Mouse (Mus musculus) heart, postnatal 25 days (tissue): Measurements from ENCODE around the gene F11r. TPM values are rescaled to one million over a fixed set of nuclear protein-coding genes. Genes with fewer than 3 reads are reported as not detected.
"Not testable (repeated sequence)": the region's sequence is repeated elsewhere in the genome, so short reads cannot be mapped to it uniquely, and the experiment has no call there.

Experiments used
- DNase-seq: peaks from one replicate; pipeline ENCODE4 v3.0.0; 2022; ENCODE audit warnings: low spot score
- intact Hi-C: fragments of 180-260 bp; cut with DNase I; formaldehyde crosslinking; loops from one replicate; pipeline ENCODE4 v1.15.1; 2025
- total RNA-seq, 2 experiments: library from RNA; stranded (reverse); gene quantifications; 2 replicates each; pipeline ENCODE4 v1.2.3; 2021

Gene F11r
- total RNA-seq, 2 experiments from 2014 or later, result 37.1 to 38.9 TPM

- intact Hi-C loops, result no loop called here
- DNase-seq, result no peak
Observed at GRCm38 (mm10) chr1:171465749-171466412, 28.5 kb downstream of the F11r start.

- no peak for DNase-seq
- intact Hi-C loops, result no loop called here
Observed at GRCm38 (mm10) chr1:171466565-171466964, 29.2 kb downstream of the F11r start.

GRCm38 (mm10) chr1:171469678-171470077, 32.3 kb downstream of the F11r start:
- DNase-seq, result no peak
- intact Hi-C loops, result loop anchor here (2.0 to 10.0 kb wide), 3 partner anchors 32 to 355 kb away; partner anchors contain the start of genes Cfap126, F11r and Usf1

GRCm38 (mm10) chr1:171470371-171470871, 33.1 kb downstream of the F11r start:
- intact Hi-C loops, result loop anchor here (2.0 to 10.0 kb wide), 3 partner anchors 33 to 356 kb away; partner anchors contain the start of genes Cfap126, F11r and Usf1

GRCm38 (mm10) chr1:171470896-171471295, 33.6 kb downstream of the F11r start:
- intact Hi-C loops, result loop anchor here (2.0 to 10.0 kb wide), 3 partner anchors 34 to 356 kb away; partner anchors contain the start of genes Cfap126, F11r and Usf1
- DNase-seq, result no peak

More at GRCm38 (mm10) chr1:171470371-171470871, 33.1 kb downstream of the F11r start:
- no peak for DNase-seq

DNA sequence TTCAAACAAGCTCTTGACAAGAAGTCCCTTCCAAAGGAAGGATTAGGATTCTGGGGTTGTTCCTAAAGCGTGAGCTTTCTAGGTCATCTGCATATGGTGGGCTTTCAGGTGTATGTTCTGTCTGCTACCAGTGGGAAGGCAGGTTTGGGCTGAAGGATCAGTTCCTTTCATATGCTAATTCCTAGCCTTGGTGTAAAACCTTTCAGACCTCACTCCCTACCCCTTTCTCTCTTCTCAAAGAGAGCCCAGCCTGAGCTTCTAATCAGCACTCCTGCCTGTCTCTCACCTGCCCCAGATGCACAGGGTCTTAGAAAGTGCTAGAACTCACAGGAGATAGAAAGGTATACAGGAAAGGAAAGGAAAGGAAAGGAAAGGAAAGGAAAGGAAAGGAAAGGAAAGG, 34.1 kb downstream of the F11r start:
- DNase-seq, result no peak
- intact Hi-C loops, result loop anchor here (2.0 to 10.0 kb wide), 3 partner anchors 34 to 357 kb away; partner anchors contain the start of genes Cfap126, F11r and Usf1

GRCm38 (mm10) chr1:171471941-171472340, 34.6 kb downstream of the F11r start:
- DNase-seq, result not testable (repeated sequence)

GRCm38 (mm10) chr1:171473506-171473905, 36.2 kb downstream of the F11r start:
- intact Hi-C loops, result loop anchor here (5.0 to 10.0 kb wide), 2 partner anchors 36 to 359 kb away; partner anchors contain the start of genes Cfap126 and F11r

More at GRCm38 (mm10) chr1:171471941-171472340, 34.6 kb downstream of the F11r start:
- intact Hi-C loops, result loop anchor here (2.0 to 10.0 kb wide), 3 partner anchors 35 to 357 kb away; partner anchors contain the start of genes Cfap126, F11r and Usf1

GRCm38 (mm10) chr1:171473920-171474640, 36.7 kb downstream of the F11r start:
- intact Hi-C loops, result loop anchor here (5.0 to 10.0 kb wide), 2 partner anchors 37 to 359 kb away; partner anchors contain the start of genes Cfap126 and F11r
- no peak for DNase-seq

More at GRCm38 (mm10) chr1:171473506-171473905, 36.2 kb downstream of the F11r start:
- no peak for DNase-seq

DNA sequence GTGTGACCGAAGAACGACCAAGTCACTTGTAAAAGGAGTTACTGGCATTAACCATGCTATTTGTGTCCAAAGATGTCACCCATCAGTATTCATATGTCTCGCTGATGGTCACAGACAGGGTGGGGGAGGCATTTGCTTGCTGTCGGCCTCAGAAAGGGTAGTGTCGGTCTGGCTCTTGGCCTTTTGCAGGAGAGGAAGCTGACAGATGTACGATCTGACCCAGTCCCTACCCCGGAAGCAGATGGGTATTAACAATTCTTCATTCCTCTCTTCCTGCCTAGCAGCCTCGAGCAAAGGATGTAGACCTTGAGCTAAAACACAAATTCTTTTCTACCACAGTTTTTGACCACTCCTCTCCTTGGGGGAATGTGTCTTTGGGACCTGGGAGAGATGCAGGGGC, 39.8 kb downstream of the F11r start:
- no peak for DNase-seq
- intact Hi-C loops, result loop anchor here (10.0 kb wide), 1 partner anchor 362 kb away; the partner anchor contains the start of gene Cfap126

GRCm38 (mm10) chr1:171477758-171478545, 40.6 kb downstream of the F11r start:
- intact Hi-C loops, result loop anchor here (1.0 to 10.0 kb wide), 3 partner anchors 65 to 363 kb away; partner anchors contain the start of gene Cfap126

DNA sequence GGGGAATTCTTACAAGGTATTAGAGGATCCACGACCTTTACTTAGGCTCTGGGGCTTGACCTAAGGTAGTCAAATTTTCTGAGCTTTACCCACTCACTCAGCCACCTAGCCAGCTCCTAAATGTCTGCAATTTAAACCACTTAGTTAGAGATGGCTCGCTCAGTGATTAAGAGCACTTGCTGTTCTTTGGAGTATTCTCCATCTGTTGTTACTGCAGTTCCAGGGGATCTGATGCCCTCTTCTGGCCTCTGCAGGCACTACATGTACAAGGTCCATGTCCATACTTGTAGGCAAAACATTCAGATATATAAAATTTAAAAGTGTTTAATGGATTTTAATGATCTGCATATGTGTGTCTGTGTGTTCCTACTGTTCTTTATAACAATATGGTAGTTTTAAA, 41.6 kb downstream of the F11r start:
- DNase-seq, result no peak
- intact Hi-C loops, result loop anchor here (1.0 to 10.0 kb wide), 3 partner anchors 66 to 364 kb away; partner anchors contain the start of gene Cfap126

More at GRCm38 (mm10) chr1:171477758-171478545, 40.6 kb downstream of the F11r start:
- no peak for DNase-seq

- intact Hi-C loops, result no loop called here
- no peak for DNase-seq
Observed at GRCm38 (mm10) chr1:171494241-171494640, 56.9 kb downstream of the F11r start.

- intact Hi-C loops, result no loop called here
- no peak for DNase-seq
Observed at GRCm38 (mm10) chr1:171495371-171495770, 58.0 kb downstream of the F11r start.

GRCm38 (mm10) chr1:171499856-171500255, 62.5 kb downstream of the F11r start:
- intact Hi-C loops, result loop anchor here (10.0 kb wide), 2 partner anchors 395 to 465 kb away; no protein-coding TSS in a partner anchor

DNA sequence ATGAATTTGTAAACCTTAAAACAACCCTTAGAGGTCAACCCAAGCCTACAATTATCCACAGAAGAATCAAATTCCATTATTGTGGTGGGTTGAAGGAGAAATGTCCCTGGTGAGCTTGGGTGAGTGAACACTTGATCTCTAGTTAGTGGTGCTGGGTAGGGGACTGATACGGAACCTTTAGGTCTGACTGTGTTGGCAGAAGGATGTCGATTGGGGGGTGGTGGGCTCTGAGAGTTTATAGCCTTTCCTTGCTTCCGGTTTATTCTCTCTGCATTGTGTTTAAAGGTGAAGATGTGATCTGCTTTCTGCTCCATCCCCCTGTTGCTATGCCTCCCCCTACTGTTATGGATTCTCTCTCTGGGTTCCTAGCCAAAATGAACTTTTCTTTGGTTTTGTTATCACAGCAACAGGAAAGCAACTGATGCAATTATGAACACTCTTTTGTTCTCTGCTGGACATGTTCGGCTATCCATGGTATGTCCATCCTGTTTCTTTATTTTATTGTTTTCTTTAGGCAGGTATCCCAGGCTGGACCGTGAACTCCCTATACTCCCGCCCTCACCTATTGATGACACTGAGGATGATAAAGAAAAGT, 63.8 kb downstream of the F11r start:
- intact Hi-C loops, result loop anchor here (10.0 kb wide), 2 partner anchors 396 to 466 kb away; no protein-coding TSS in a partner anchor
- no peak for DNase-seq

More at GRCm38 (mm10) chr1:171499856-171500255, 62.5 kb downstream of the F11r start:
- no peak for DNase-seq

DNA sequence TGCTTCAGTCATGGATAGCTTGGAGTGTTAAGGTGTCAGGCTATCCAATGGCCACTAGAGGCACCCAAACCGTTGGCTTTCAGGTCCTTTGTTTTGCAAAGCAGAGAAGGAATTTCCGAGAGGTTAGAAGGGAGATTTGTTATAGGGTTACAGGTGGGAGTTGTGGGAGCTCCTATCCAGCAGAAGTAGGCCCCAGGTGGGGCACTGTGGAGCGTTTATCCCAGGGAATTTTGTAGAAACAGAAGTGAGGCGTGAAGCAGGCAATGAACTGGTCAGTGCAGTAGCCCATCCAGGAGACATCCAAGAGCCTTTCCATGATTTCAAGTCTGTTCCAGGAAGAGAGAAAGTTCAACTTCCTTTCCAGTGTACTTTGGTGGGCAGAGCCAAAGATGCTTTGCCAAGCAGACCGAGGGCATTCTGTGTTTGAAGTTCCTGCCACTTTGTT, 64.3 kb downstream of the F11r start:
- intact Hi-C loops, result loop anchor here (10.0 kb wide), 2 partner anchors 397 to 467 kb away; no protein-coding TSS in a partner anchor

More for the DNA sequence above, 64.3 kb downstream of the F11r start:
- DNase-seq, result no peak
